Mouse (Mus musculus) forebrain, embryonic 14.5 days (tissue): ENCODE data around the gene Gm7971. TPM values are rescaled to one million over a fixed set of nuclear protein-coding genes. Genes with fewer than 3 reads are reported as not detected.
"Not testable (repeated sequence)": the region's sequence is repeated elsewhere in the genome, so short reads cannot be mapped to it uniquely, and the experiment has no call there.

Experiments used
- ATAC-seq: fragments of 200-750 bp; cut with Nextera tagmentation; 2 replicates; pipeline ENCODE4 v1.8.0; 2017; ENCODE audit warnings: mild to moderate bottlenecking, moderate library complexity
- DNase-seq: peaks from one replicate; pipeline ENCODE4 v3.0.0-alpha.2; 2015; ENCODE audit warnings: low spot score
- H3K27ac ChIP-seq: fragments of 300-500 bp; sonication (generic); 2 replicates; pipeline ENCODE4 v1.5.1; 2014; ENCODE audit warnings: low read depth, mild to moderate bottlenecking, control low read depth, low read length, moderate library complexity
- H3K27me3 ChIP-seq: fragments of 300-500 bp; sonication (generic); replicated peaks from 2 replicates; pipeline ENCODE4 v1.6.1; 2014; ENCODE audit warnings: low read length, control low read depth, mixed read lengths; ENCODE audit not compliant: control insufficient read depth, insufficient read depth
- H3K36me3 ChIP-seq: fragments of 300-500 bp; sonication (generic); 2 replicates; pipeline ENCODE4 v1.6.1; 2014; ENCODE audit warnings: low read length, control low read depth; ENCODE audit not compliant: control insufficient read depth, insufficient read depth
- H3K4me1 ChIP-seq: fragments of 300-500 bp; sonication (generic); 2 replicates; pipeline ENCODE4 v1.6.1; 2014; ENCODE audit warnings: antibody characterized with exemption, low read length, control low read depth; ENCODE audit not compliant: control insufficient read depth, insufficient read depth
- H3K4me2 ChIP-seq: fragments of 300-500 bp; sonication (generic); 2 replicates; pipeline ENCODE4 v1.6.1; 2014; ENCODE audit warnings: mild to moderate bottlenecking, control low read depth, low read length
- H3K4me3 ChIP-seq: fragments of 300-500 bp; sonication (generic); 2 replicates; pipeline ENCODE4 v1.5.1; 2014; ENCODE audit warnings: low read depth, low read length, control low read depth
- H3K9ac ChIP-seq: fragments of 300-500 bp; sonication (generic); 2 replicates; pipeline ENCODE4 v1.6.1; 2014; ENCODE audit warnings: mild to moderate bottlenecking, low read length, control low read depth, moderate library complexity
- H3K9me3 ChIP-seq: fragments of 300-500 bp; sonication (generic); replicated peaks from 2 replicates; pipeline ENCODE4 v1.6.1; 2016; ENCODE audit warnings: low read length, control low read depth, mixed read lengths; ENCODE audit not compliant: control insufficient read depth
- WGBS: fragments of 180-500 bp; shearing (Covaris S2); extraction: QIAGEN DNeasy Blood & Tissue Kit; methylation state at CpG from one replicate; pipeline ENCODE4 v1.1.7; 2014; 5-methylcytosine and 5-hydroxymethylcytosine counted together
- polyA plus RNA-seq: library from polyadenylated mRNA; unstranded; fragments of >200 nt; fragmentation: Nextera tagmentation; extraction: Ambion mirVana; gene quantifications from 2 replicates; pipeline ENCODE4 v1.2.1, GENCODE M21; 2014

Gene Gm7971
- not detected in 2 replicates for polyA plus RNA-seq

GRCm38 (mm10) chr5:95594775-95595174, at the start of gene Gm7971:
TSS of gene Gm7971 (minus strand) at chr5:95594875.
- H3K36me3 ChIP-seq, H3K9me3 ChIP-seq, H3K4me2 ChIP-seq, DNase-seq, H3K27me3 ChIP-seq, H3K27ac ChIP-seq, H3K4me1 ChIP-seq, H3K9ac ChIP-seq, H3K4me3 ChIP-seq, ATAC-seq: not testable (repeated sequence)
- no CpG with 5 or more reads among the region's 1 CpGs for WGBS

Other genes with a start within 250 kb of the Gm7971 start
- gene D5Ertd577e, start 138.1 kb downstream of the Gm7971 start, polyA plus RNA-seq = not detected in 2 replicates
- gene Gm3286, start 84.1 kb downstream of the Gm7971 start, polyA plus RNA-seq = not detected in 2 replicates
- gene Gm7978, start 141.3 kb upstream of the Gm7971 start, polyA plus RNA-seq = not detected in 2 replicates
- not detected in 2 replicates for gene Gm7982, start 147.1 kb upstream of the Gm7971 start, polyA plus RNA-seq
- not detected in 2 replicates for gene E330014E10Rik, start 181.1 kb upstream of the Gm7971 start, polyA plus RNA-seq